Mouse (Mus musculus): ENCODE results near the gene Smim20. TPM values are rescaled to one million over a fixed set of nuclear protein-coding genes. Genes with fewer than 3 reads are reported as not detected.

The Smim20 gene
- polyA plus RNA-seq, 1 experiment, result not detected

DNA sequence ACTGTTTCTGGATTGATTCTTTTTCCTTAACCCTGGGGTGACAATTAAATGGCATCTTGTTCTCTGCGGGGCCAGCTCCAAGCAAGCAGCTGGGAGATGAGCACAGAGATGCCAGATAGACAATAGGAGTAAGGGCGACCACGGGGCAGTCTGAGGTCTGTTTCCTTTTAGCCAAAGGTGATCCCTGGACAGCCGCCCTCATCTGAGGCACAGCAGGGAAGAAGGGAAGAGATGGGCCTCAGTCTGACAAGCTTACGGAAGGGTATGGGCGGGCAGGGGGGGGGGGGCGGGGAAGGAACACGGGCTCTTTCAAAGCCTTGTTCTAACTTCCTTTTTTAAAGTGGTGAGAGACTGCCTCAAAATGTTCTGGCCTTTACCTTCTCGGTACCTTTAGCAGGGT is 22.6 kb downstream of the Smim20 start:
- Histone ChIP-seq H3K27ac (ENCODE audit: insufficient read depth, low read depth, low read length) (no peak overlapping the region), H3K4me1 (ENCODE audit: control insufficient read depth, insufficient read depth, low read length) (no peaks in the 10 kb centered on the region), H3K4me3 (ENCODE audit: insufficient read depth, low read depth, low read length) (no peak overlapping the region)
- WGBS, result 50% methylated on average over 9 of the region's 9 CpGs
- TF ChIP-seq CTCF (IDR thresholded peaks at IDR 0.05; ENCODE audit: insufficient read depth, low read depth, low read length) (no peak), POLR2A (IDR thresholded peaks at IDR 0.05; ENCODE audit: insufficient read depth, low read depth, low read length) (no peak)

DNA sequence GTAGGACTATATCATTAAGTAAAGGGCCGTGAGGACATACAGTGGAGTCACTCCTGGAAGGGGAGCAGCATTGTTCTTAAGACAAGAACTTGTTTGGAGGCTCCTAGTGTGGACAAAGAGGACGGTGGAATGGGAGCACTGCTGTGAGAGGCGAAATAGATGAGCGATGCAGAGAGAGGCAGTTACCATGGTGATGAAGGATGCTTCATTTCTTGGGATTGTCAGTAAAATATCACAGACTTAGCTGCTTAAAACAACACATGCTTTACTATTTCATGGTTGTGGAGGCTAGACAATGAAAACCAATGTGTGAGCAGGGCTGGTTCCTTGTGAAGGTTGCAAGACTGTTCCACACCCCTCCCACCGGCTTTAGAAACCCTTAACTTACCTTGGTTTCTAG is 27.7 kb downstream of the Smim20 start:
- 71% methylated on average over 5 of the region's 5 CpGs for WGBS
- no peak for TF ChIP-seq CTCF (IDR thresholded peaks at IDR 0.05; ENCODE audit: insufficient read depth, low read depth, low read length)
- no peak for TF ChIP-seq POLR2A (IDR thresholded peaks at IDR 0.05; ENCODE audit: insufficient read depth, low read depth, low read length)
- no peak overlapping the region for H3K4me3 ChIP-seq (ENCODE audit: insufficient read depth, low read depth, low read length)
- no peaks in the 10 kb centered on the region for H3K4me1 ChIP-seq (ENCODE audit: control insufficient read depth, insufficient read depth, low read length)
- no peak overlapping the region for H3K27ac ChIP-seq (ENCODE audit: insufficient read depth, low read depth, low read length)

DNA sequence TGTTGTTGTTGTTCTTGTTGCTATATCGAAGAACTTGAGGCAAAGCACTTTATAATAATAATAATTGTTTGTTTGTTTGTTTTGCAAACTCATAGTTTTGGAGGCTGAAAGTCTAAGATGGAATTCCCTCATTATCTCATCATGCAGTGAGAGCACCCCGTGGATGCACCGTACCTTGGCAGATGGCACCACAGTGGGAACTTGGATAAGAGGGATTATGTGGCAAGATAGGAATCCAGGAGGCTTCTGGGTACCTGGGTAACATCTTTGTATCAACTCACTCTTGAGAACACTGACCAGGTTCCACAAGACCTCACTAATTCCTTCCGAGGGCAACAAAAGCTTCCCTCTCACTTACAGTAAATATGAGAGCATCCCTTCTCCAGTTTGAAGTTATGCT is 30.1 kb downstream of the Smim20 start:
- TF ChIP-seq POLR2A (IDR thresholded peaks at IDR 0.05; ENCODE audit: insufficient read depth, low read depth, low read length) (no peak), CTCF (IDR thresholded peaks at IDR 0.05; ENCODE audit: insufficient read depth, low read depth, low read length) (no peak)
- Histone ChIP-seq H3K27ac (ENCODE audit: insufficient read depth, low read depth, low read length) (no peak overlapping the region), H3K4me1 (ENCODE audit: control insufficient read depth, insufficient read depth, low read length) (no peaks in the 10 kb centered on the region), H3K4me3 (ENCODE audit: insufficient read depth, low read depth, low read length) (no peak overlapping the region)
- 93% methylated on average over 4 of the region's 4 CpGs for WGBS

DNA sequence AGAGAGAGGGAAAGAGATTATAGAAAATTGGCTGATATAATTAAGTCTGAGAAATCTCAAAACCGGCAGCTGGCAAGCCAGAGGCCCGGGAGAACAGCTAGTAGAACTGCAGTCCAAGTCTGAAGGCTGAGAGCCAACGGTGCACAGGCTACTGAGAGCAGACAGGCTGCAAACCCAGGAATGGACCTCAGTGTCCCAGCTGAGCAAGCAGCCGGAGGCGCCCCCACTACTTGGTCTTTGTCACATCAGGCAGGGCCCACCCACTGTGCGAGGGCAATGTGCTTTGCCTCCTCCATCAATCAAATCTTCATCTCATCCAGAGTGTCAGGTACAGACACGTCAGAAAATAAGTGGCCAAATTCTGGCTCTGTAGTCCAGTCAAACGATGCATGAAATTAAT is 34.6 kb downstream of the Smim20 start:
- H3K4me1 ChIP-seq (ENCODE audit: control insufficient read depth, insufficient read depth, low read length), result no peaks in the 10 kb centered on the region
- WGBS, result 58% methylated on average over 8 of the region's 8 CpGs
- no peak overlapping the region for H3K27ac ChIP-seq (ENCODE audit: insufficient read depth, low read depth, low read length)
- TF ChIP-seq POLR2A (IDR thresholded peaks at IDR 0.05; ENCODE audit: insufficient read depth, low read depth, low read length) (no peak), CTCF (IDR thresholded peaks at IDR 0.05; ENCODE audit: insufficient read depth, low read depth, low read length) (no peak)
- H3K4me3 ChIP-seq (ENCODE audit: insufficient read depth, low read depth, low read length), result no peak overlapping the region

DNA sequence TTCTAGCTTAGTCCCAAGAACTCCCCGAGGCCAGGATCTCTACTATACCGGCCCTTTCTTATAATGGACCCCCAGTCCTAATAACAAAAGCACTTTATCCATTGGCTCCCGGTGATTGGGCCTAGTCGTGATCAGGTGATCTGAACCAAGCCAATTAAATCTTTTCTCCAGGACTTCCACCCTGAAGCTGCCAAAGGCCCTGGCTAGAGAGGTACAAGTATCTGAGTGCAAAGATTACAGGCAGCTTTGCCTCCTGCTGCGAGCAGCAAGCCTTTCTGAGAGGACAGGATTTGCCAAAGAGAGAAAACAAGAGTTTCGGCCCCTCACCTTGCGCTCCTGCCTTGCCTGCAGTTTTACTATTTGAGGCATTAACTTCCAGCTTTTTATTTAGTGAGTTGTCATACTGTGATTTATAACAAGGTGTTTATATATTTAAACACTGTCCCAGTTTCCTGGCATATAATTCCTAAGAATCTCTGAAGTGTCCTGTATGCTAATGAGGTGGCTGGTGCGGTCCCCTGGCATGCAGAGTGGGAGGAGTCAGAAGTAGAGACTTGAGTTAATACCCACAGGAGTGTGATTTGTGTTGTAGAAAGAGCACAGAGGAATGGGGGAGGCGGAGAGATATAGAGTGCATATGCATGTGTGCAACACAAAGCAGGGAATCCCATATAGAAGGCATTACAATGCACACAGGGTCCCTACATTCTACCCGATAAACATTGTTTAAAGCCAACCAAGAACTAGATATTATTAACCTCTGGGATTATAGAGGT is 36.2 kb downstream of the Smim20 start:
- no peaks in the 10 kb centered on the region for H3K4me1 ChIP-seq (ENCODE audit: control insufficient read depth, insufficient read depth, low read length)
- H3K27ac ChIP-seq (ENCODE audit: insufficient read depth, low read depth, low read length), result no peak overlapping the region
- no peak overlapping the region for H3K4me3 ChIP-seq (ENCODE audit: insufficient read depth, low read depth, low read length)
- 83% methylated on average over 10 of the region's 10 CpGs for WGBS
- TF ChIP-seq POLR2A (IDR thresholded peaks at IDR 0.05; ENCODE audit: insufficient read depth, low read depth, low read length), result no peak
- no peak for TF ChIP-seq CTCF (IDR thresholded peaks at IDR 0.05; ENCODE audit: insufficient read depth, low read depth, low read length)

DNA sequence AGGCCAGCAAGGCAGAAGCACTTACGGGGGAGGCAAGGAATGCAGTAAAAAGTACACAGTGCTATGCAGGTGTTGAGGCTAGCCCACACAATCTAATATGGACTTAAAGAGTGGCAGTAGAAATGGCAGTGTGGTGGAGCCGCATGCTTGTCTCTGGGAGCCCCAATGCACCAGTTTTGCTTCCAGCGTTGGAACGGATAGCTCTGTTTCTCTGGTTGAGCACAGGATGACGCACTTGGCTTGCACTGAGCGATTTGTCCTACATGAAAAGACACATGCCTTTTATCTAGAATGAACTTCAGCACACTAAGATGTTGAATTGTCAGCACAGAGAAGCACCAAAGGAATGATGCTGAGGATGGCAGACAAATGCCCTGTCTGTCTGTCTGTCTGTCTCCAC is 37.1 kb downstream of the Smim20 start:
- WGBS, result 95% methylated on average over 6 of the region's 6 CpGs
- no peak overlapping the region for H3K27ac ChIP-seq (ENCODE audit: insufficient read depth, low read depth, low read length)
- no peak overlapping the region for H3K4me3 ChIP-seq (ENCODE audit: insufficient read depth, low read depth, low read length)
- no peaks in the 10 kb centered on the region for H3K4me1 ChIP-seq (ENCODE audit: control insufficient read depth, insufficient read depth, low read length)
- TF ChIP-seq CTCF (IDR thresholded peaks at IDR 0.05; ENCODE audit: insufficient read depth, low read depth, low read length) (no peak), POLR2A (IDR thresholded peaks at IDR 0.05; ENCODE audit: insufficient read depth, low read depth, low read length) (no peak)

DNA sequence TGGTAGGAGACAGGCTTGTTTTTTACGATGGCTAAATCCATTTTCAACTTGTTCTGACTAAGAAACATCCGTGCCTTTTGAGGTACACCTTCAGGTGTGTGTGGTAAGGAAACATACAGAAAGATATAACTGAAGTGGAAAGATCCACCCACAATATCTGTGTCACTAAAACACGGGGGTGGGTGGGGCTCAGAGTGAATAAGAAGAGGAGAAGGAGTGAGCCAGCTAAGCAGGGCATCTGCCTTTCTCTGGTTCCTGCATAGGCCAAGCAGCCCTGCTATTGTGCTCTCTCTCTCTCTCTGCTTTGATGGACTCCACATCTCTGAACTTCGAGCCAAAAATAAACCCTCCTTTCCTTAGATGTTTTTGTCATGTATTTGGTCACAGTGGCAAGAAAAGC is 38.1 kb downstream of the Smim20 start:
- no peaks in the 10 kb centered on the region for H3K4me1 ChIP-seq (ENCODE audit: control insufficient read depth, insufficient read depth, low read length)
- H3K27ac ChIP-seq (ENCODE audit: insufficient read depth, low read depth, low read length), result no peak overlapping the region
- TF ChIP-seq CTCF (IDR thresholded peaks at IDR 0.05; ENCODE audit: insufficient read depth, low read depth, low read length) (no peak), POLR2A (IDR thresholded peaks at IDR 0.05; ENCODE audit: insufficient read depth, low read depth, low read length) (no peak)
- H3K4me3 ChIP-seq (ENCODE audit: insufficient read depth, low read depth, low read length), result no peak overlapping the region
- 77% methylated on average over 4 of the region's 4 CpGs for WGBS

DNA sequence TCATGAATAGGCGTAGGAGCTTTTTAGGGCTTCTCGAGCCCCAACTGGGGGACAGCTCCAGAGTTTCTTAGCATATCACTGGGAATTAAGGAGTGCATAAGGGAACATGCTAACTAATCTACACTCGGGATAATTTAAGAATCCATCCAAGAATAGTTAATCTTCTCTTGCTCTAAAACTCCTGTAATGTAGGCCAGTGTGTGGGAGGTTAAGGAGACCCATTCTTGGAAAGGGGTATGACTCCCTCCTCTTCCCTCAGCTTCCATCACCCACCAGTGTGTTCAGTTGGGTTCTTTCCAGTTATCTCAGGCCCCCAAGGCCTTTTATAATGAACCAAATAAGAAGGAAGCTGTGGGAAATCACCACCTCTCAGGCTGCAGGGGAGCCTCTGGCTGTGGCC is 40.0 kb downstream of the Smim20 start:
- WGBS, result 84% methylated on average over 3 of the region's 3 CpGs
- Histone ChIP-seq H3K27ac (ENCODE audit: insufficient read depth, low read depth, low read length) (no peak overlapping the region), H3K4me1 (ENCODE audit: control insufficient read depth, insufficient read depth, low read length) (no peaks in the 10 kb centered on the region), H3K4me3 (ENCODE audit: insufficient read depth, low read depth, low read length) (no peak overlapping the region)
- no peak for TF ChIP-seq CTCF (IDR thresholded peaks at IDR 0.05; ENCODE audit: insufficient read depth, low read depth, low read length)
- TF ChIP-seq POLR2A (IDR thresholded peaks at IDR 0.05; ENCODE audit: insufficient read depth, low read depth, low read length), result no peak

DNA sequence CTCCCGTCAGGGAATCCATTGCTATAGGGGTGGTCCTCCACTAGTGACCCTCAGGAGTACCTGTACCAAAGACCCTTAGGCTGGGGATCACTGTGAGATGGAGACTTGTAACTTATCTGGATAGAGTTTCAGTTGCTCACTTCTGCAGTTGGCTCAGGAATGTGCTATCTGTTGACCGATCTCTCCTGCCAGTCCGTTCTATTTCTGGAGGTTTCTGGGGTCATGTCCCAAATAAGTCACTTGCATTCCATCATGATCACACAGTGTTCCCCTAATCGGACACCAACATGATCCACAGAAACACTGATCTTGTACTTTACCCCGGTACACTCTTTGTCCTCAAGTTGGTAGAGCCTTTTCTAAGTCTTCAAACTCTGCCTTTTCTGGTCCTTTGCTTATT is 40.6 kb downstream of the Smim20 start:
- no peak for TF ChIP-seq CTCF (IDR thresholded peaks at IDR 0.05; ENCODE audit: insufficient read depth, low read depth, low read length)
- no peak for TF ChIP-seq POLR2A (IDR thresholded peaks at IDR 0.05; ENCODE audit: insufficient read depth, low read depth, low read length)
- H3K27ac ChIP-seq (ENCODE audit: insufficient read depth, low read depth, low read length), result no peak overlapping the region
- H3K4me1 ChIP-seq (ENCODE audit: control insufficient read depth, insufficient read depth, low read length), result no peaks in the 10 kb centered on the region
- H3K4me3 ChIP-seq (ENCODE audit: insufficient read depth, low read depth, low read length), result no peak overlapping the region
- WGBS, result 96% methylated on average over 5 of the region's 5 CpGs

All from olfactory bulb, adult 2 months (tissue).